Mouse (Mus musculus) ovary, postnatal 10 days (tissue): ENCODE data around the gene Dock11.

ENCODE experiments used
- DNase-seq: peaks from one replicate; pipeline ENCODE4 v3.0.0; 2022; ENCODE audit warnings: low spot score

Gene Dock11

GRCm38 (mm10) chrX:35950135-35950534 lies 61.5 kb downstream of the Dock11 start:
- DNase-seq = no peak

DNA sequence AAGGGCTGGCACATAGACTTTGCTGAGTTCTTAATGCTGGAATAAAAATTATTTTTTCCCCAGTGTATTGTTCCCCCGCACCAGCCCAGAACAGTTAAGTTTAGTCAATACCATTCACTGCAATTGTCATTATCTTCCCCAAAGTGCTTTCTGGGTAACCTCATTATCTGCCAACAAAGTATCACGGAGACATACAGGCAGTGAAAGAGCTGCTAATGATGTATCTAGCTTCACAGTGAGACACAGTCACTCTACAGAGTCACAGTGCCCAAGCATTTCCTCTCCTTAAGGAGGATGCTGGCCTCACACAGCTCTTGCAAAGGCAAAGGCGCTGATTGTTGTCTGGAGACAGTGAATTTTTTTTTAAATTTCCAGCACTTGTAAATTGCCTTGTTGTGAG lies 63.3 kb downstream of the Dock11 start:
- no peak for DNase-seq

- DNase-seq = no peak
Observed at GRCm38 (mm10) chrX:35952521-35953095, 64.0 kb downstream of the Dock11 start.

DNA sequence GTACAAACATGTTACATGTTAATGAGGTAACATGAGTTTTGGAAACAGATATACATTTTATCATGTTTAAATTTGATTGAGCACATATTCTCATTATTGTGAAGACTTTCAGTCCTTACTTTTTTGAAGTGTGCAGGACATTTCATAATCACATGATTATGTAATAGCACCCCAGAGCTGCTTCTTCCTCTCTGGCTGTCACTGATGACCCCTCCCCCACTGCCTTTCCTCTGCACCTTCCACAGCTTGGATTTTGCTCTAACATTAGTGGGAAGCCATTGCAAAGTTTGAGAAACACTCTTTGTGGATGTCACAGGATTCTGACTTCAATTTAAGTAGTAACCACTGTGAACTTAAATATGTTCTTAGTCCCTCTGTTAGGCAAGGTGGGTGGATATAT lies 67.6 kb downstream of the Dock11 start:
- DNase-seq = no peak

GRCm38 (mm10) chrX:35963087-35963486 lies 74.5 kb downstream of the Dock11 start:
- no peak for DNase-seq

- DNase-seq = no peak
Observed at GRCm38 (mm10) chrX:35969276-35969675, 80.6 kb downstream of the Dock11 start.

- no peak for DNase-seq
Observed at GRCm38 (mm10) chrX:35976657-35977056, 88.0 kb downstream of the Dock11 start.

DNA sequence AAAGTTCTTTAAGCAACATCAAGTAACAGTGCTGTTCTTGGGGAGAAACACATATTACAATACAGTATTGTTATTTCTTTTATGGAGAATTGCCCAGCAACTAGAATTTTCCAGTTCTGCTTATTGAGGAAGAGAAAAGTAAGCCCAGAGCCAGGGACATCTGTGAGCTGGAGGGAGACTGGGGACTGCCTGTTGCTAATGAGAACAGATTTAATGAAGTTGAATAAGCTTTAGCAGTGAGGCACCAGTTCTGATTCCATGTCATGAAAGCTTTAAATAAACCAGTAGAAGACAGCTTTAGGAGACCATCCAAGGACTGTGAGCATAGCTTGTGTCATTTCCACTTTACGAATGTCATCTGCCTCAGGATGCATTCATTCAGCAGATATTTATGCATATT lies 99.3 kb downstream of the Dock11 start:
- no peak for DNase-seq

- DNase-seq = no peak
Observed at GRCm38 (mm10) chrX:35990508-35991095, 102.0 kb downstream of the Dock11 start.

- DNase-seq = no peak
Observed at GRCm38 (mm10) chrX:35994226-35994625, 105.6 kb downstream of the Dock11 start.

- no peak for DNase-seq
Observed at GRCm38 (mm10) chrX:35997004-35997403, 108.4 kb downstream of the Dock11 start.

GRCm38 (mm10) chrX:35997793-35998419 lies 109.3 kb downstream of the Dock11 start:
- no peak for DNase-seq

DNA sequence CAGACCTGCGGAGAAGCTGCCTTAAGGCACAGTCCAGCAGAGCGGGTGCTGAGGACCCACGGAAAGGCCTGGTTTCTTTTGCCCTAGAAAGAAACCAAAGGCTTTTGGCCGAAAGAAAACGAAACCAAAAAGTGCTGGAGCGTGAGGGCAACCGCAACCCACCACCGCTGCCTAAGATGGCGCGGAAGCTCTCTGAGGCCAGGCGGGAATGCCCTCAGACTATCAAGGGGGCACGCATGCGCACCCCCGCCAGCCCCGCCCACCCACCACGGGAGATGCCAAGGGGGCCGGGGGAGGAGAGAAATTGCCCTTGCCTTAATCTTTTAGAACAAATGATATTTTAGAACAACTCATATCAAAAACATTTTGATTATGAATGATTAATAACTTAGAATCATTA lies 137.0 kb downstream of the Dock11 start:
- no peak for DNase-seq

- no peak for DNase-seq
Observed at GRCm38 (mm10) chrX:36031113-36031512, 142.5 kb downstream of the Dock11 start.

DNA sequence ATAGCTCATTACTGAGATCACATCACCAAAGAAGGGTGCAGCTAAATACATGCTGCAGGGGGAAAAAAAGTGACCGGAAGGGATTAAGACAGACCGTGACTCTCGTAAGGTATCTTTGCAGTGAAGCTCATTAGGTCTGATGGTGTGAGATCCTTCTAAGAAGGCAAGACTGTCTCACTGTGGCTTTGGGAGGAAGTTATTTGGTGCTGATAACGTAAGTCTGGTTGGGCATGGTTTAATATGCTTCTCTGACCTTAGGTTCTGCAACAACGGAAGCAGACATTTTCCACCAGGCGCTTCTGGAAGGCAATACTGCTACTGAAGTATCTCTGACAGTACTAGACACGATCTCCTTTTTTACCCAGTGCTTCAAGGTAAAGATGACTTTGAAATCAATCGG lies 145.4 kb downstream of the Dock11 start:
- no peak for DNase-seq

GRCm38 (mm10) chrX:36045731-36046130 lies 157.1 kb downstream of the Dock11 start:
- DNase-seq = no peak

DNA sequence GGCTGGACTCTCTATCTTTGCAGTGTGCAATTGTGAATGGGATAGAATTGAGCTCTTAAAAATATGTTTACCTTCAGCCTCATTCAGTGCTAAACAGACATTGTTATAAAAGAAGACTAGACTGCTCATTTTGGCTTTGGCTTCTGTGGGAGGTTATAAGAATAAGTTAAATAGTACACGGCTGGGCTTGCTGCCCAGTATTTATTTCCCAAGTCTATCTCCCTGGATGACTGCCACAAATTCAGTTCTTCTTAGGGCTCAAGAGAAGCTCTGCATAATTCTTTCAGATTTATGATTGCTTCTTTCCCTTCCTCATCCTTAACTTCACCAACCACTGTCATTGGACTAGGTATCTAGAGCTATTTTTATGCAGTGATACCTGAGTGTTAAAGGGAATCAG lies 158.8 kb downstream of the Dock11 start:
- DNase-seq = no peak

DNA sequence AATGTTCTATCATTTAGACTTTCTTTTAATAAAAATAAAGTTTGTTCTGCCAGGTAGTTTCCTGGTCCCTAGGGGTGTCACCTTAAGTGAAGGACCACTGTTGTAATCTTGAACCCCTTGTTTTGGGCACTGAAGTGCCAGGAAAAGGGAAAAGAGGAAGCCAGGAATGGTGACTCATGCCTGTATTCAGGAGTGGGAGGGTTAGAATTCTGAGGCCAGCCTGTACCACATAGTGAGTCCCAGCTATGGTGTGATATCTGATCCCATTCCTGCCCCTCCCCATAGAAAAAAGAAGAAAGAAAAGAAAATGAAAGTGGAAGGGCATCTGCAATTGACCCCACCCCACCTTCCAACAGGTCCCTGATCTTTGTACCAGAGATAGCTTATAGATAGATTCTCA lies 161.7 kb downstream of the Dock11 start:
- DNase-seq = no peak

DNA sequence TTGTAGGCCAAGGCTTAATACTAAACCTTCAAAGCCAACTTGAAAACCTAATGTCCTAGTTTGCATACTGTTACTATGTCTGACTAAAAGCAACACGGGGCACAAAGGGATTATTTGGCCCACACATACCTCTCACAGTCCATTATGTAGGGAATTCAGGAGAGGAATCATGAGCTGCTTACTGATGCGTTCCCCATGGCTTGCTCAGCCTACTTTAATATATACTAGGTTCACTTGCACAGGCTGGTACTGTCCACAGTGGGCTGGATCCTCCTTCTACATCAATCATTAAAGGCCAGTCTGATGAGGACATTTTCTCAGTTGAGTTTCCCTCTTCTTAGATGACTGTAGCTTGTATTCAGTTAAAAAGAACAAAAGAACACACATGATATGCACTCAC lies 185.4 kb downstream of the Dock11 start:
- DNase-seq = no peak

GRCm38 (mm10) chrX:36077164-36077563 lies 188.5 kb downstream of the Dock11 start:
- DNase-seq = no peak

- no peak for DNase-seq
Observed at GRCm38 (mm10) chrX:36082917-36083316, 194.3 kb downstream of the Dock11 start.

GRCm38 (mm10) chrX:36088464-36089256 lies 200.0 kb downstream of the Dock11 start:
- no peak for DNase-seq

GRCm38 (mm10) chrX:36100883-36101282 lies 212.3 kb downstream of the Dock11 start:
- DNase-seq = no peak
